Mouse (Mus musculus): ENCODE data around the gene Gm14085. TPM values are rescaled to one million over a fixed set of nuclear protein-coding genes. Genes with fewer than 3 reads are reported as not detected.
"Not testable (repeated sequence)": the region's sequence is repeated elsewhere in the genome, so short reads cannot be mapped to it uniquely, and the experiment has no call there.

Gm14085 gene
- polyA plus RNA-seq (2011; ENCODE audit: insufficient read depth, insufficient read length, low replicate concordance, missing spikeins), result 0.41 TPM in 1 of 2 replicates, not detected in the other

GRCm38 (mm10) chr2:122484641-122485040, at the start of gene Gm14085:
Gene Gm14085, plus strand, starts transcription at chr2:122484941.
- Histone ChIP-seq H3K27ac (ENCODE audit: control insufficient read depth, insufficient read depth, low read depth, low read length, poor library complexity) (no peak within 1 kb of the TSS), H3K4me1 (ENCODE audit: control insufficient read depth, insufficient read depth, low read length) (peaks cover 2% of the 10 kb centered on the region; the same call in 1 of the 2 replicates), H3K4me3 (replicated peaks; ENCODE audit: control insufficient read depth, low read depth, low read length) (no peak within 1 kb of the TSS)
- WGBS, result 70% methylated on average over 1 of the region's 1 CpGs
- TF ChIP-seq CTCF (IDR thresholded peaks at IDR 0.05; ENCODE audit: control insufficient read depth, insufficient read depth, low read length) (no peak), POLR2A (IDR thresholded peaks at IDR 0.05; ENCODE audit: borderline replicate concordance, control insufficient read depth, low read depth, low read length) (no peak)

- 31% methylated on average over 5 of the region's 5 CpGs for WGBS
- not testable (repeated sequence) for H3K27ac ChIP-seq (ENCODE audit: control insufficient read depth, insufficient read depth, low read depth, low read length, poor library complexity); H3K4me3 ChIP-seq (replicated peaks; ENCODE audit: control insufficient read depth, low read depth, low read length); H3K4me1 ChIP-seq (ENCODE audit: control insufficient read depth, insufficient read depth, low read length)
These were observed 45.8 kb upstream of the Gm14085 start for GRCm38 (mm10) chr2:122438706-122439482.

- not testable (repeated sequence) for H3K27ac ChIP-seq (ENCODE audit: control insufficient read depth, insufficient read depth, low read depth, low read length, poor library complexity); H3K4me3 ChIP-seq (replicated peaks; ENCODE audit: control insufficient read depth, low read depth, low read length); H3K4me1 ChIP-seq (ENCODE audit: control insufficient read depth, insufficient read depth, low read length)
- 0% methylated on average over 3 of the region's 3 CpGs for WGBS
These were observed 44.2 kb upstream of the Gm14085 start for GRCm38 (mm10) chr2:122440521-122440920.

- WGBS, result 40% methylated on average over 7 of the region's 7 CpGs
- TF ChIP-seq CTCF (IDR thresholded peaks at IDR 0.05; ENCODE audit: control insufficient read depth, insufficient read depth, low read length) (no peak), POLR2A (IDR thresholded peaks at IDR 0.05; ENCODE audit: borderline replicate concordance, control insufficient read depth, low read depth, low read length) (no peak)
- Histone ChIP-seq H3K4me1 (ENCODE audit: control insufficient read depth, insufficient read depth, low read length) (no peaks in the 10 kb centered on the region; the same call in 1 of the 2 replicates), H3K27ac (ENCODE audit: control insufficient read depth, insufficient read depth, low read depth, low read length, poor library complexity) (no peak overlapping the region; the same call in 1 of the 2 replicates), H3K4me3 (replicated peaks; ENCODE audit: control insufficient read depth, low read depth, low read length) (peak overlapping the region; percentile 48)
These were observed 43.5 kb upstream of the Gm14085 start for GRCm38 (mm10) chr2:122441000-122441933.

GRCm38 (mm10) chr2:122450351-122450750, 34.4 kb upstream of the Gm14085 start:
- H3K4me3 ChIP-seq (replicated peaks; ENCODE audit: control insufficient read depth, low read depth, low read length), result no peak overlapping the region
- 51% methylated on average over 4 of the region's 4 CpGs for WGBS

GRCm38 (mm10) chr2:122452426-122452825, 32.3 kb upstream of the Gm14085 start:
- Histone ChIP-seq H3K4me1 (ENCODE audit: control insufficient read depth, insufficient read depth, low read length) (no peaks in the 10 kb centered on the region), H3K27ac (ENCODE audit: control insufficient read depth, insufficient read depth, low read depth, low read length, poor library complexity) (no peak overlapping the region), H3K4me3 (replicated peaks; ENCODE audit: control insufficient read depth, low read depth, low read length) (no peak overlapping the region)
- WGBS, result 32% methylated on average over 2 of the region's 2 CpGs
- TF ChIP-seq CTCF (IDR thresholded peaks at IDR 0.05; ENCODE audit: control insufficient read depth, insufficient read depth, low read length), result no peak
- no peak for TF ChIP-seq POLR2A (IDR thresholded peaks at IDR 0.05; ENCODE audit: borderline replicate concordance, control insufficient read depth, low read depth, low read length)

More at GRCm38 (mm10) chr2:122450351-122450750, 34.4 kb upstream of the Gm14085 start:
- TF ChIP-seq POLR2A (IDR thresholded peaks at IDR 0.05; ENCODE audit: borderline replicate concordance, control insufficient read depth, low read depth, low read length), result no peak
- no peak for TF ChIP-seq CTCF (IDR thresholded peaks at IDR 0.05; ENCODE audit: control insufficient read depth, insufficient read depth, low read length)
- no peak overlapping the region for H3K27ac ChIP-seq (ENCODE audit: control insufficient read depth, insufficient read depth, low read depth, low read length, poor library complexity)
- no peaks in the 10 kb centered on the region for H3K4me1 ChIP-seq (ENCODE audit: control insufficient read depth, insufficient read depth, low read length)

GRCm38 (mm10) chr2:122466901-122467300, 17.8 kb upstream of the Gm14085 start:
- WGBS, result 42% methylated on average over 11 of the region's 11 CpGs
- H3K4me3 ChIP-seq (replicated peaks; ENCODE audit: control insufficient read depth, low read depth, low read length), result peak overlapping the region; percentile 57
- no peak overlapping the region for H3K27ac ChIP-seq (ENCODE audit: control insufficient read depth, insufficient read depth, low read depth, low read length, poor library complexity)
- peaks cover 3% of the 10 kb centered on the region; the same call in 1 of the 2 replicates for H3K4me1 ChIP-seq (ENCODE audit: control insufficient read depth, insufficient read depth, low read length)
- TF ChIP-seq POLR2A (IDR thresholded peaks at IDR 0.05; ENCODE audit: borderline replicate concordance, control insufficient read depth, low read depth, low read length) (no peak), CTCF (IDR thresholded peaks at IDR 0.05; ENCODE audit: control insufficient read depth, insufficient read depth, low read length) (no peak)

- peak overlapping the region; percentile 38; the same call in 1 of the 2 replicates for H3K27ac ChIP-seq (ENCODE audit: control insufficient read depth, insufficient read depth, low read depth, low read length, poor library complexity)
- under 1% methylated on average over 46 of the region's 46 CpGs for WGBS
- H3K4me1 ChIP-seq (ENCODE audit: control insufficient read depth, insufficient read depth, low read length), result peaks cover 3% of the 10 kb centered on the region; the same call in 1 of the 2 replicates
- TF ChIP-seq POLR2A (IDR thresholded peaks at IDR 0.05; ENCODE audit: borderline replicate concordance, control insufficient read depth, low read depth, low read length) (peak; percentile 62; the same call in 1 of the 2 replicates), CTCF (IDR thresholded peaks at IDR 0.05; ENCODE audit: control insufficient read depth, insufficient read depth, low read length) (peak; percentile 79; the same call in 1 of the 2 replicates)
- peak overlapping the region; percentile 57 for H3K4me3 ChIP-seq (replicated peaks; ENCODE audit: control insufficient read depth, low read depth, low read length)
These were observed 17.3 kb upstream of the Gm14085 start for GRCm38 (mm10) chr2:122467351-122468013.
